ENCODE assay signal across 8 mouse cellular contexts in genomic region chr7:75910035-75910651, GRCm38 (mm10).
A peak's percentile ranks its signal among the peaks of the same experiment; 100 is the strongest.
DNase-seq lines count a peak whose midpoint lies in the region; ATAC-seq and TF ChIP-seq lines count a peak whose summit lies in the region.

No protein-coding gene starts in this region.

- peak; percentile 31 for TF ChIP-seq CTCF in C2C12 (IDR thresholded peaks at IDR 0.05; ENCODE audit: control insufficient read depth, insufficient read depth, insufficient read length)
- peak; percentile 96 for TF ChIP-seq CTCF in stomach, postnatal 0 days (IDR thresholded peaks at IDR 0.05; ENCODE audit: low read depth)

- H3K79me3 ChIP-seq in C2C12 (ENCODE audit: low read depth), result no peaks in the 10 kb centered on the region

- H3K79me2 ChIP-seq in C2C12 (ENCODE audit: control insufficient read depth, insufficient read depth), result no peaks in the 10 kb centered on the region

- H3K4me1 ChIP-seq in embryonic facial prominence, embryonic 13.5 days, result peaks cover 9% of the 10 kb centered on the region
- H3K4me1 ChIP-seq in heart, embryonic 14.5 days (ENCODE audit: control insufficient read depth in 2 of 2, insufficient read depth in 2 of 2, low read length in 2 of 2), result peaks cover 2 to 4% of the 10 kb centered on the region in 2 experiments; a peak in 1 of 4 replicates
- H3K4me1 ChIP-seq in liver, embryonic 11.5 days (replicated peaks; ENCODE audit: control insufficient read depth, insufficient read depth, low read length), result no peaks in the 10 kb centered on the region
- no peaks in the 10 kb centered on the region for H3K4me1 ChIP-seq in stomach, postnatal 0 days (replicated peaks; ENCODE audit: control insufficient read depth, insufficient read depth)

- no peaks in the 10 kb centered on the region for H3K36me3 ChIP-seq in C2C12 (ENCODE audit: control insufficient read depth, insufficient read depth)
- H3K36me3 ChIP-seq in embryonic facial prominence, embryonic 13.5 days, result no peaks in the 10 kb centered on the region
- H3K36me3 ChIP-seq in heart, embryonic 14.5 days (ENCODE audit: control insufficient read depth, insufficient read depth, low read length), result no peaks in the 10 kb centered on the region
- H3K36me3 ChIP-seq in liver, embryonic 11.5 days (ENCODE audit: control insufficient read depth, insufficient read depth, low read length), result no peaks in the 10 kb centered on the region
- H3K36me3 ChIP-seq in stomach, postnatal 0 days (ENCODE audit: control insufficient read depth, insufficient read depth, low read length), result no peaks in the 10 kb centered on the region

- ATAC-seq in embryonic facial prominence, embryonic 13.5 days (ENCODE audit: insufficient number of reproducible peaks, insufficient read depth, low FRiP score, low TSS enrichment, low read depth), result no peak
- ATAC-seq in heart, embryonic 14.5 days (ENCODE audit: insufficient number of reproducible peaks, insufficient read depth, low FRiP score, low read depth), result peak; percentile 41
- ATAC-seq in liver, embryonic 11.5 days (replicated peaks; ENCODE audit: low FRiP score), result 0 out of 2 replicates have a peak, but pooled peaks have one; percentile 51
- ATAC-seq in stomach, postnatal 0 days (ENCODE audit: low FRiP score, low TSS enrichment), result peak; percentile 77

- H3K9me3 ChIP-seq in embryonic facial prominence, embryonic 13.5 days, result no peaks in the 10 kb centered on the region
- no peaks in the 10 kb centered on the region for H3K9me3 ChIP-seq in heart, embryonic 14.5 days (ENCODE audit: control insufficient read depth, low read length)
- no peaks in the 10 kb centered on the region for H3K9me3 ChIP-seq in liver, embryonic 11.5 days (ENCODE audit: control insufficient read depth, low read length)
- H3K9me3 ChIP-seq in stomach, postnatal 0 days (ENCODE audit: control insufficient read depth, low read length), result no peaks in the 10 kb centered on the region

- H3K27me3 ChIP-seq in C2C12 (ENCODE audit: control insufficient read depth, insufficient read depth, insufficient read length), result peaks cover 8% of the 10 kb centered on the region
- no peaks in the 10 kb centered on the region for H3K27me3 ChIP-seq in embryonic facial prominence, embryonic 13.5 days
- no peaks in the 10 kb centered on the region for H3K27me3 ChIP-seq in heart, embryonic 14.5 days (ENCODE audit: control insufficient read depth, insufficient read depth, low read length)
- H3K27me3 ChIP-seq in liver, embryonic 11.5 days (replicated peaks; ENCODE audit: control insufficient read depth, insufficient read depth, low read length), result no peaks in the 10 kb centered on the region
- no peaks in the 10 kb centered on the region for H3K27me3 ChIP-seq in stomach, postnatal 0 days (ENCODE audit: control insufficient read depth, insufficient read depth, low read length)

- no peak overlapping the region for H3ac ChIP-seq in C2C12 (ENCODE audit: control insufficient read depth, insufficient read length, low read depth)

- no peak overlapping the region for H3K4me3 ChIP-seq in C2C12 (ENCODE audit: insufficient read depth, poor library complexity, severe bottlenecking)
- peak overlapping the region; percentile 23 for H3K4me3 ChIP-seq in embryonic facial prominence, embryonic 13.5 days
- H3K4me3 ChIP-seq in heart, embryonic 14.5 days (ENCODE audit: control insufficient read depth in 1 of 2, insufficient read depth in 1 of 2, low read depth in 1 of 2, low read length in 2 of 2), result peak overlapping the region; percentile 30 to 34
- no peak overlapping the region for H3K4me3 ChIP-seq in liver, embryonic 11.5 days (ENCODE audit: low read depth, low read length)
- H3K4me3 ChIP-seq in stomach, postnatal 0 days (ENCODE audit: low read depth, low read length), result peak overlapping the region; percentile 17; the same call in 1 of the 2 replicates

- peak overlapping the region; percentile 51 for H3K4me2 ChIP-seq in embryonic facial prominence, embryonic 13.5 days
- peak overlapping the region; percentile 67 for H3K4me2 ChIP-seq in heart, embryonic 14.5 days (ENCODE audit: low read length)
- peak overlapping the region; percentile 36 for H3K4me2 ChIP-seq in liver, embryonic 11.5 days
- peak overlapping the region; percentile 49 for H3K4me2 ChIP-seq in stomach, postnatal 0 days (replicated peaks; ENCODE audit: low read depth)

- peak; percentile 64 for DNase-seq in adrenal gland, postnatal 14 days
- DNase-seq in kidney, postnatal 10 days, result peak; percentile 47
- DNase-seq in liver, embryonic 11.5 days (ENCODE audit: low spot score), result no peak
- peak; percentile 93 for DNase-seq in naive thymus-derived CD4-positive, alpha-beta T cell, adult 2 months (ENCODE audit: low read depth)
- peak; percentile 61 for DNase-seq in stomach, postnatal 0 days (ENCODE audit: low spot score)

- WGBS in embryonic facial prominence, embryonic 13.5 days, result 17% methylated on average over 11 of the region's 11 CpGs
- whole genome bisulfite sequencing in heart, embryonic 14.5 days, result 8% methylated on average over 11 of the region's 11 CpGs
- WGBS in liver, embryonic 11.5 days, result 16% methylated on average over 11 of the region's 11 CpGs
- whole genome bisulfite sequencing in stomach, postnatal 0 days, result 3% methylated on average over 11 of the region's 11 CpGs

- TF ChIP-seq EP300 in stomach, postnatal 0 days (optimal IDR thresholded peaks at IDR 0.05), result no peak

- peak overlapping the region; percentile 54; the same call in 1 of the 2 replicates for H3K9ac ChIP-seq in embryonic facial prominence, embryonic 13.5 days
- peak overlapping the region; percentile 58; the same call in 1 of the 2 replicates for H3K9ac ChIP-seq in heart, embryonic 14.5 days (ENCODE audit: low read length)
- no peak overlapping the region for H3K9ac ChIP-seq in liver, embryonic 11.5 days (ENCODE audit: low read depth, low read length)
- peak overlapping the region; percentile 3; the same call in 1 of the 2 replicates for H3K9ac ChIP-seq in stomach, postnatal 0 days (ENCODE audit: low read length)

- no peak overlapping the region for H3K27ac ChIP-seq in embryonic facial prominence, embryonic 13.5 days
- no peak overlapping the region for H3K27ac ChIP-seq in heart, embryonic 14.5 days (replicated peaks in 1 of 2; ENCODE audit: control insufficient read depth in 1 of 2, insufficient read depth in 1 of 2, low read depth in 2 of 2, low read length in 2 of 2)
- no peak overlapping the region for H3K27ac ChIP-seq in liver, embryonic 11.5 days (ENCODE audit: low read depth, low read length)
- no peak overlapping the region for H3K27ac ChIP-seq in stomach, postnatal 0 days (replicated peaks)

TF ChIP-seq in C2C12, 6 proteins besides CTCF, POLR2A, EP300 and RAD21:
- no peak for TF ChIP-seq FOSL1 (IDR thresholded peaks at IDR 0.05; ENCODE audit: insufficient read depth, low read length, poor library complexity, severe bottlenecking)
- no peak for TF ChIP-seq MAX (IDR thresholded peaks at IDR 0.05)
- TF ChIP-seq MYOD1 (IDR thresholded peaks at IDR 0.05; ENCODE audit: control insufficient read depth, insufficient read length, low read depth), result peak; percentile 22
- TF ChIP-seq MYOG (IDR thresholded peaks at IDR 0.05; ENCODE audit: control insufficient read depth, extremely low read depth, insufficient read length), result no peak
- no peak for TF ChIP-seq USF1 (IDR thresholded peaks at IDR 0.05; ENCODE audit: low read depth)
- TF ChIP-seq CEBPB (IDR thresholded peaks at IDR 0.05; ENCODE audit: low read depth), result no peak

Comparison
In these comparisons a context has a peak if more than half of its experiments do, and no peak if none do; other contexts are left out.
1. H3K4me3 ChIP-seq: peak in embryonic facial prominence, embryonic 13.5 days (single experiment), heart, embryonic 14.5 days (2 of 2) and stomach, postnatal 0 days (single experiment); none in C2C12 (single experiment) and liver, embryonic 11.5 days (single experiment).
2. Peak in every context shown above with its lines, with median percentiles within 50 percentile points of each other: H3K4me2 ChIP-seq.